Mouse (Mus musculus) kidney, adult 11 months (tissue): ENCODE results near the gene Ccdc96.
A peak's percentile ranks its signal among the peaks of the same experiment; 100 is the strongest.

Source experiments
- DNase-seq: peaks from one replicate; pipeline ENCODE4 v3.0.0; 2022

The Ccdc96 gene

GRCm38 (mm10) chr5:36529698-36530097 is 45.3 kb downstream of the Ccdc96 start:
- DNase-seq = no peak

DNA sequence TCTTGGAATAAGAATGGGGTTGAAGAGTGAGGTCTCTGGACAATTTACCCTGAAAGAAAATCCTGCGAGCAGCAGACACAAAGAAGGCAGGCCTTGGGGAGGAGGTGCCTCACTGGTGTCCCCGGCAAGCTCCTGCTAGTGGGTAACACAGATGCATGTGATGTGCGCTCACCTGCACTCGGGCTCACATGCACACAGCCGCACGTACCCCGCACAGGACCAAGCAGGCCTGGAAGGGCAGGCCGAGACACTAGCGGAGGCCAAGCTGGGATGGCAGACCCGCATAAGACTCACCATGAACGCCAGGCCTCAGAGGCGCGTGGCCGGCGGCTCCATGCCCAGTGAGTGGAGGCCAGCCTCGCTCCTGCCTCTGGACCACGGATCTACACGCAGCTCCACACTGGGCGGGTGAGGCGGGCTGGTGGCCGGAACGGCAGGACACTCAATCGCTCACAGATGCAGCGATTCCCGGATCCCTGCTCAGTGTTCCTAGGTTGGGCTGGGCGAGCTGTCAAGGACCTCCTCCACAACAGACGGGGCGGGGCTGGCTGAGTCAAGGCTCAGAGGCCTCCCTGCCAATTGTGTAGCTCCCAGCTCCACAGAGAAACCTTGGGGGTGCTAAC is 45.9 kb downstream of the Ccdc96 start:
- peak; percentile 94 for DNase-seq

GRCm38 (mm10) chr5:36534455-36535030 is 50.2 kb downstream of the Ccdc96 start:
- DNase-seq = no peak

DNA sequence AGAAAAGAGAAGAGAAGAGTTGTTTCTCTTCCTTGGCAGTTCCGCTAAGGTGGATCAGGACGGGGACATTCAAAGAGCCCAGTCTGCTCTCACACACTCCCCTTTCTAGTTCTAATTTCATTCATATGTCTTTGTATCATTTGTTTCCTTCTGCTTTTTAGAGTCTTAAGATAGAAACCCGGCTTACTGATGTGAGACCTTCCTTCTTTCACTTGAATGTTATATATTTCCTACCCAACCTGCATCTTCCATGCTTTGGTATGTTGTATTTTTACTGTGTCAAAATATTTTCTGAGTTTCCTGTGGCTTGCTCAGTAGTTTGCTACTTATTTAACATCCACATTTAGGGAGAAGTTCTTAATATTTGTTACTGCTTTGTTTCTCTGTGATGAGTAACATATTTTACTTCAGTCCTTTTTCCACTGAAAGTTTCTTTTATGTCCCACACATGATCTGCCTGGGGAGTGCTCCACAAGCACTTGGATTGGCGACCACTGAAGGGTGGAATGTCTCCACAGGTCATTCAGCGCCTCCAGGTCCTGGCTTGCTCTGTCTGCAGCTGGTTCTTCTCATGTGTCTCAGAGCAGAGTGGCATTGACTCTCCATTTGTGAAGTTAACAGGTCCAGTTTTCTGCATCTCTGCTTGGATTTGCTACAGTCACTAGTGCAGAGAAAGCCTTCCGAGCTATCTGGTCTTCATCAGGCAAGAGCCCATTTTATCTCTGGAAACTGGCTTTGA is 51.2 kb downstream of the Ccdc96 start:
- no peak for DNase-seq

- DNase-seq = no peak
Observed at GRCm38 (mm10) chr5:36536424-36536823, 52.0 kb downstream of the Ccdc96 start.
